Mouse (Mus musculus): ENCODE measurements at regions not wholly inside any gene's neighbourhood (a gene's known extent, or its start where the extent isn't known, plus 50 kb on each side); places are given as distances from the start of the nearest gene placed in this dataset.
A peak's percentile ranks its signal among the peaks of the same experiment; 100 is the strongest.

DNA sequence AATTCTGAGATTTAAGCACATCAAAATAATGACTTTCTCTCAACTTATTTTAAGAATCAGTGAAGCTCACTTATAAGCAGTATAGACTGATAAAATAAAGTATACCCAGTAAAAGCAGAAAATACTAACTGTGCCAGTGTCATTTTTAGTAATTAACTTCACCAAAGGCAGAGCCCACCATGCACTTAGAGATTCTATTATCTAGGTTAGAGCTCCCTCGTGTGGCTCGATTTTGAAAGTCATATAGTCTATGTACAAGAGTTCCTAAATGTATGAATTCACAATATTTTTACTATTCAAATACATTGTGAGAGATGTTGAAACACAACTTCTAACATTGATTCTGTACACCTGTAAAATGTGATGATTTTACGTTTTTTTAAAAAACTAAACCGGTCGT is 589.3 kb downstream of the Kcnj3 start:
- peak in 1 of 2 experiments; percentile 71 for DNase-seq (ENCODE audit: extremely low spot score in 1 of 2, low spot score in 1 of 2)

DNA sequence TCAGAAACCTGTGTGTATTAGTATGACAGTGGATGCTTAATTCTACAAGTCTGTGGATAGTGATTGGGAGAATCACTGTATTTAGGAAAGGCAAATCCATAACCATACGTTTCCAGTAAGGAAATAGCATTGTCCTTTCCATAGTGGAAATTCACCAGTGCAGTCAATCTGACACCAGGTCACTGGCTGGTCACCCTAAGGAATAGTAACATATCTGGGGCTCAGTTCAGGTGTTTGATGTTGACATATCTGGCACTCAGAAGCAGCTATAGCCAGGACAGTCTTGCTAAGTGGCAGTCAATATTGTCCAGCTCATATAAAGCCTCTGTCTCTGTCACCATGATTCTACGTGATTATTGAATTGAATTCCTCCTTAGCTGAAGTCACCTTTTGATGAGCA is 593.2 kb downstream of the Kcnj3 start:
- DNase-seq (ENCODE audit: extremely low spot score in 1 of 2, low spot score in 1 of 2), result no peak

Data from frontal cortex, adult 2 months (tissue).